Mouse (Mus musculus) right cerebral cortex, postnatal 10 days (tissue): ENCODE measurements around the gene Mink1.

Experiments
- DNase-seq, 2 experiments: peaks; one replicate each; pipeline ENCODE4 v3.0.0; 2021; ENCODE audit warnings: low spot score in 2 of 2

Gene Mink1

GRCm38 (mm10) chr11:70591733-70592132 is 29.1 kb downstream of the Mink1 start:
- no peak for DNase-seq

GRCm38 (mm10) chr11:70594253-70594989 is 31.7 kb downstream of the Mink1 start:
- DNase-seq, result no peak

GRCm38 (mm10) chr11:70595638-70596037 is 33.0 kb downstream of the Mink1 start:
- DNase-seq, result no peak

GRCm38 (mm10) chr11:70596094-70596493 is 33.4 kb downstream of the Mink1 start:
- DNase-seq, result no peak

DNA sequence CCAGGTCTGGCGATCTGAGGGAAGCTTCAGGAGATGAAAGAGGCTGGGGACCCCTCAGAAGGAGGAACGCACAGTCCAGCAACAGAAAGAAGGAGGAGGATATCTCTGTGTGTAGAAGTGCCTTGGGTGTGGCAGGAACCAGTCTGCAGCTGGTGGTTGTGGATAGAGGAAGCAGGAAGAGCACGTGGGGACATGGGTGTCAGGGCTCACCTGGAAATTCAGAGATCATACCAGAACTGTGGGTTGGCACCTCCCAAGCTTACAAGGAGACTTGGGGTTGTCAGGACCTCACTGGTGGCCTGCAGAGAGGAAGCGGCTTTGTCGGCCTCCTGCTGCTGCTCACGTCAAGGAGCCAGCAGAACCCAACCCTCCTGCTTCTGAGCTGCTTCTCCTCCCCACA is 34.6 kb downstream of the Mink1 start:
- no peak for DNase-seq

DNA sequence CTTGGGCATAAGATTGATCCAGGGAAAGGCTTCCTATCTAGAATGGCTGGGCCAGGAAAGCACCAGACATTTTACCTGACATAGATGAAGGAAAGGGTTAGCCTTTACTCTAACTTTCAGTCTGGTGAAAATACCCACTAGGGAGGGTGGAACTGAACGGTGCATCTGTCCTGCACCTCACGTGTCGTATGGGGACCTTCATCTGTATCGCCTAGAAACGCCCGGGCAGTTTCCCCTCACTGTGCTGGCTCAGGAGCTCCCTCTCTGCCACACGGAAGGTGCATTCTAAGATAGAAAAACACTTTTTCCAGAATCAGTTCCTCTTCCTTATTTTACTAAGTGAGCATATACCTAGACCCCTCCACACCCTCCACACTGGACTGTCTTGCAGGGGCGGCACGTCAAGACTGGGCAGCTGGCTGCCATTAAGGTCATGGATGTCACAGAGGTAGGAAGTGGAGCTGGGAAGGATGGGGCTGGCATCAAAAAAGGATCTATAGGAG is 35.8 kb downstream of the Mink1 start:
- no peak for DNase-seq

- peak; percentile 71 to 74 for DNase-seq
Measured at GRCm38 (mm10) chr11:70605024-70605566, 42.4 kb downstream of the Mink1 start.

- no peak for DNase-seq
Measured at GRCm38 (mm10) chr11:70606717-70607116, 44.0 kb downstream of the Mink1 start.

DNA sequence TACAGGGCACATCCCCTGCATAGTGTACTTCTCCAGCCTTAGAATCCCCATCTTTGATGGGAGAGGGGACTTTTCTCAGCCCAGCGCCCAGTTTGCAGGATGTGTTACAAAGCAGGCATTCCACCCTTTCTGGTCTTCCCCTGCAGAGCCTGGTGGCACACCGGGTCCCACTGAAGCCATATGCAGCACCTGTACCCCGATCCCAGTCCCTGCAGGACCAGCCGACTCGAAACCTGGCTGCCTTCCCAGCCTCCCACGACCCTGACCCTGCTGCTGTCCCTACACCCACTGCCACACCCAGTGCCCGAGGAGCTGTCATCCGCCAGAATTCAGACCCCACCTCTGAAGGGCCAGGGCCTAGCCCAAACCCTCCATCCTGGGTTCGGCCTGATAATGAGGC is 44.9 kb downstream of the Mink1 start:
- DNase-seq, result peak in 1 of 2 experiments; percentile 28

GRCm38 (mm10) chr11:70608381-70609066 is 45.8 kb downstream of the Mink1 start:
- peak in 1 of 2 experiments; percentile 24 for DNase-seq

GRCm38 (mm10) chr11:70610752-70611151 is 48.1 kb downstream of the Mink1 start:
- no peak for DNase-seq

DNA sequence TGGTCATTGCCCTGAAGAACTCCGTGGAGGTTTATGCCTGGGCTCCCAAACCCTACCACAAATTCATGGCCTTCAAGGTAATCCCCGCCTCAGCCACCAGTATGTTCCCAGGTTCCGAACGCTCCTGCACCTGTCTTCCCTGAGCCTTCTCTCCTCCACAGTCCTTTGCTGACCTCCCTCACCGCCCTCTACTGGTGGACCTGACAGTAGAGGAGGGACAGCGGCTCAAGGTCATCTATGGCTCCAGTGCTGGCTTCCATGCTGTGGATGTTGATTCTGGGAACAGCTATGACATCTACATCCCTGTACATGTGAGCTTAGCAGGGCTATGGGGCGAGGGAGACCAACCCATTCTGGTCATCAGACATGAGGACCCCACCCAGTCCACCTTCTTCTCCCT is 49.8 kb downstream of the Mink1 start:
- no peak for DNase-seq

- peak; percentile 46 to 50 for DNase-seq
Measured at GRCm38 (mm10) chr11:70615074-70615473, 52.4 kb downstream of the Mink1 start.

DNA sequence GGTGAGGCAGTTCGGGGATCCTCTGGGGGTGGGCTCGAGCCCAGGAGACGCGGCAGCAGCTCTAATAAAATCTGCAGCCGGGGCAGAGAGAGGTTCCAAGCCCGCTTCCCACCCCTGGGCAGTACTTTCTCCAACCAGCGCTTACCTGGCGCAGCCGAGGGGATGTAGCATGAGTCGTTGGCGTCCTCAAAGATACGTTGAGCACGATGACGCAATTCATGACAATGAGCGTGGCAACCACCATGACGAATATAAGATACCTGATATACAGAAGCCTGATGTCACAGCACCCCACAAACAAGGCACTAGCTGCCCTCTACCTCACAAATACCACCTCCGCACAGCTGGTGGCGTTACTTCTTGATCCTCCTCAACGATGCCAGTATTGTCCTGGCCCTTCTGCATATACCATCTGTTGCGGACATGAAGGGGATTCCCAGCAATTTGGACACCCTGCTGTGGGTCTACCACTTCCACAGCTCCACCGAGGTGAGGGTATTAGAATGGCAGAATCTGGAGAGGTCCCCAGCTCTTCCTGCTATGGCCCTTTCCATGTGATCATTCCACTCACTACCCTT is 52.9 kb downstream of the Mink1 start, which contains the start of gene 4930544D05Rik:
TSS of gene 4930544D05Rik (plus strand) at position 333 of the 578 bp plus-strand sequence.
- peak in 1 of 2 experiments; percentile 29 for DNase-seq

DNA sequence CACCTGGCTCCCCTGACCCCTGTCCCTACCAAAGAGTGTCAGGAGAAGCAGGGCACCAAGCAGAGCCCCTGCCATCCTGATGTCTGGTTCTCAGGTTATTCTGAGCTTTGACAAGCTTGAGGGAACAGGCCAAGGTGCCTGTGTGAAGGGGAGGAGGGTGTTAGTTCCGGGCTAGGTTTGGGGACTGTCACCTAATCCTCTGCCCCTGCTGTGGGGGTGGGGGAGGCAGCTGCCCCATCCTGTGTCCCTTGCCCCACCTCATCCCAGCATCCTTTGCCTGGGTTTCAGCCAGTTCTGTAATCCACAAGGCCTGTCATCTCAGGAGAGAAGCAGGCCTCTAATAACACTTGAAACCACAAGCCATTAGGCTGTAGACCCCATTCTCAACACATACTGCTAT is 56.4 kb downstream of the Mink1 start, which contains the start of gene Chrne:
TSS of gene Chrne (minus strand) at position 116 of the 400 bp plus-strand sequence.
- no peak for DNase-seq

DNA sequence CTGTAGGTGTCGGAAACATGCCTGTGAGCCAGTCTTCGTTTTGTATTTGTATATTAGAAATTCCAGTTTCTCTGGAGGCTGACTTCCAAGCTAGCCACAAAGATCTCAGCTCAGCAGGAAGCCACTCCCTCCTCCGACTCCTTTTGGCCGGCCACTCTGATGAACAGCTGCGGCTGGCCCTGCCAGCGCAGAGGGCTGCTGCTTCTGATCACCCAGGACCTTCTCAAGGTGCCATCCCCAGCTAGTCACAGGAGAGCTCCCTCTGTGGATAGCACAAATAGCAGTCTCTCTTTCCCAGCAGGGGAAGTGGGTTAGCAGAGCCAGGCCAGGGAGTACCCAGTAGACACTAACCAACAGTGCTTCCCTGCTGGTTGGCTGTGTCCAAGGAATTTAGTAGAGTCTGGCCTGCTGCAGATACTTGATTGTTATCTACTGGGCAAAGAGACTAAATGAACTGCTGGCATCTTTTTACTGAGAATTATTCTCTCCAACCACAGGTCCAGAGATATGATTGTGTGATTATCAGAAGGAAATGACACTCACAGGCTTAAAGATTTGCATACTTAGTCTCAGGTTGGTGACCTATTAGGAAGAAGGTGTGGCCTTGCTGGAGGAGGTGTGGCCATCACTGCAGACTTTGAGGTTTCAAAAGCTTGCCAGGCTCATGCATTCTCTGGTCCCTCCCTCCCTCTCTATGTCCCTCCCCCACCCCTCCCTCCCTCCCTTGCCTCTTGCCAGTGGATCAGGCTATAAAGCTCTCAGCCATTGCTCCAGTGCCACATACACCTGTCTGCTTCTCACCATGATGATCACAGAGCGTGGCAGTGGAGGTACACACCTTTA is 59.5 kb downstream of the Mink1 start:
- DNase-seq, result no peak

- no peak for DNase-seq
Measured at GRCm38 (mm10) chr11:70623053-70623742, 60.5 kb downstream of the Mink1 start.

DNA sequence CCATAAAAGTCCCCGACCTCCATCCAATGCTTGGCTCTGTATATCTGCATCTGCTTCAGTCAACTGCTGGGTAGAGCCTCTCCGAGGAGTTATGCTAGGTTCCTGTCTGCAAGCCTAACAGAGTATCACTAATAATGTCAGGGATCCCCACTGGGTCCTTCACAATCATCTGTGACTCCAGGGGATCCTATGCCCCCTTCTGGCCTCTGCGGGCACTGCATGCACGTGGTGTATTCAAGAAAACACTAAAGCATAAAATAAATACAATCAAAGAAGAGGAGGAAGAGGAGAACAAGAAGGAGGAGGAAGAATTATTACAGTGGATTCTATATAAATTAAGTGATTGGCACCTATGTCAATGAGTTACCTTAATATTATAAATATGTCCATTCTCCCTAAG is 62.8 kb downstream of the Mink1 start:
- DNase-seq, result no peak

- no peak for DNase-seq
Measured at GRCm38 (mm10) chr11:70626877-70627276, 64.2 kb downstream of the Mink1 start.

DNA sequence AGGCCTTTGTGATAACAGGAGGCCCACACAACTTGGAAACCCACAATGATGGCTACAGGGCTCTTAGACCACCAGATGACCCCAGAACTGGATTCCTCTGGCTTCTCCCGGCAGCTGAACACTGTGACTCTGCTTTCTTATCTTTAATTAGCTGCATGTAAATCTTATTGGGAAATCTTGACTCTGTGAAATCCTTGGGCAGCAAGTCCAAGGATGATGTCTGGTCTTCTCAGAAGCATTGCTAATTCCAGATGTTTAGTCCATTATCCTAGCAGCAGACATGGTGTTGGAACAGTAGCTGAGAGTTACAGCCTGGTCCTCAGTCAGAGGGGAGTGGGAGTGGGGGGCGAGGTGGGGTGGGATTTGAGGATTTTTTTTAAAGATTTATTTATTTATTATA is 65.8 kb downstream of the Mink1 start:
- no peak for DNase-seq

DNA sequence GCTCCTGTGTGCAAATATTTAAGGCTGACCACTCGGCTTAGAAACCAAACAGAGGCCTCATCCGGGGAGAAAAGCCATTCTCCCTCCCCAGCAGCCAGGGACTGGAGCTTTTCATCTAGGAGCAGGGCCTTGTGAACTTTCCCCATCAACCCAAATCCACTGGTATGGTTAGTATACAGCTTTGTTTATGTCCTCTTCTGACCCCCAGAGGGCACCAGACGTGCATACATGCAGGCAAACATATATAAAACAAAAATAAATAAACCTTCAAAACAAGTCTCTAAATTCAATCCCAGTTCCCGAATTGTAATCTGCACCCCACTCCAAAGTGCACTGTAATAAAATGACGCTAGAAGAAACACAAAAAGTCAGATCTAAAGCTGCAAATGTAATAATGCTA is 66.9 kb downstream of the Mink1 start:
- no peak for DNase-seq
